Mouse (Mus musculus) forebrain, postnatal 0 days (tissue): ENCODE data around the gene Kirrel3. TPM values are rescaled to one million over a fixed set of nuclear protein-coding genes. Genes with fewer than 3 reads are reported as not detected.
A peak's percentile ranks its signal among the peaks of the same experiment; 100 is the strongest.

Experiments used
- ATAC-seq: fragments of 200-750 bp; cut with Nextera tagmentation; 2 replicates; pipeline ENCODE4 v1.8.0; 2017; ENCODE audit warnings: mild to moderate bottlenecking, moderate library complexity
- DNase-seq: peaks from one replicate; pipeline ENCODE4 v3.0.0-alpha.2; 2015
- H3K27ac ChIP-seq: fragments of 300-500 bp; sonication (generic); 2 replicates; pipeline ENCODE4 v1.5.1; 2014; ENCODE audit warnings: low read depth, mild to moderate bottlenecking, antibody characterized with exemption, low read length, moderate library complexity, mixed read lengths
- H3K27me3 ChIP-seq: fragments of 300-500 bp; sonication (generic); 2 replicates; pipeline ENCODE4 v1.6.1; 2014; ENCODE audit warnings: mild to moderate bottlenecking, low read length, mixed read lengths; ENCODE audit not compliant: insufficient read depth
- H3K36me3 ChIP-seq: fragments of 300-500 bp; sonication (generic); 2 replicates; pipeline ENCODE4 v1.6.1; 2014; ENCODE audit warnings: mild to moderate bottlenecking, moderate library complexity; ENCODE audit not compliant: insufficient read depth
- H3K4me1 ChIP-seq: fragments of 300-500 bp; sonication (generic); 2 replicates; pipeline ENCODE4 v1.6.1; 2014; ENCODE audit warnings: antibody characterized with exemption; ENCODE audit not compliant: insufficient read depth
- H3K4me2 ChIP-seq: fragments of 300-500 bp; sonication (generic); 2 replicates; pipeline ENCODE4 v1.6.1; 2014; ENCODE audit warnings: low read depth, mild to moderate bottlenecking, moderate library complexity
- H3K4me3 ChIP-seq: fragments of 300-500 bp; sonication (generic); 2 replicates; pipeline ENCODE4 v1.5.1; 2014; ENCODE audit warnings: low read depth, low read length, mixed read lengths
- H3K9ac ChIP-seq: fragments of 300-500 bp; sonication (generic); 2 replicates; pipeline ENCODE4 v1.6.1; 2014; ENCODE audit warnings: mild to moderate bottlenecking
- H3K9me3 ChIP-seq: fragments of 300-500 bp; sonication (generic); 2 replicates; pipeline ENCODE4 v1.6.1; 2016; ENCODE audit warnings: low read length
- CTCF ChIP-seq: sonication (generic); IDR thresholded peaks from 2 replicates; pipeline ENCODE4 v1.5.1; 2016; ENCODE audit warnings: antibody characterized with exemption, control low read depth, low read depth
- WGBS: fragments of 180-500 bp; shearing (Covaris S2); extraction: QIAGEN DNeasy Blood & Tissue Kit; methylation state at CpG from one replicate; pipeline ENCODE4 v1.1.7; 2014; 5-methylcytosine and 5-hydroxymethylcytosine counted together
- polyA plus RNA-seq: library from polyadenylated mRNA; unstranded; fragments of >200 nt; fragmentation: Nextera tagmentation; extraction: Ambion mirVana; gene quantifications from 2 replicates; pipeline ENCODE4 v1.2.1, GENCODE M21; 2015
- total RNA-seq: library from RNA; depleted of rRNA; stranded (reverse); fragments of >200 nt; gene quantifications from 2 replicates; pipeline ENCODE4 v1.2.3, GENCODE M21; 2014

The Kirrel3 gene
- total and polyA plus RNA-seq, 2 experiments from 2014 or later: 35.3 to 57.6 TPM

DNA sequence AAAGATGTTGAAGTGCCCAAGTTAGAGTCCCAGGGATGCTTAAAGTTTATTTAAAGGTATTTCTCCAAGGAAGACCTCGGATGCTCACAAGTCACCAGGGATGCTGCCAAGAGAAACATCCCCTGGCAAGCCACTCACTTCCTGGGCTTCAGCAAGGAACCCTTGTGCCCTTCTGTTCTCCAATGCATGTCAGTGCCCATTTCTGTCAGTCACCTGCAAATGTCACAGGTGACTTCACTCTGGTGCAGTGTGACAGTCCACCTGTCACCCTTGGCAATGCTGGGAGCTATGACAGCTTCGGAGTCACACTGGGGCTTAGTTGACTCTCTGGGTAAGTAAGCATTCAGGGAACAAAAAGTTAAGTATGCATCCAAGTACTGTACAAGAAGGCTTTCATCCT is 12.4 kb downstream of the Kirrel3 start:
- Histone ChIP-seq H3K4me2 (no peak overlapping the region), H3K9ac (no peak overlapping the region), H3K9me3 (no peaks in the 10 kb centered on the region), H3K4me3 (no peak overlapping the region), H3K4me1 (peaks cover 9% of the 10 kb centered on the region; the same call in 1 of the 2 replicates), H3K27me3 (no peaks in the 10 kb centered on the region), H3K36me3 (no peaks in the 10 kb centered on the region), H3K27ac (no peak overlapping the region)
- no peak for TF ChIP-seq CTCF
- ATAC-seq (no peak), DNase-seq (no peak)
- WGBS: 84% methylated on average over 2 of the region's 2 CpGs

DNA sequence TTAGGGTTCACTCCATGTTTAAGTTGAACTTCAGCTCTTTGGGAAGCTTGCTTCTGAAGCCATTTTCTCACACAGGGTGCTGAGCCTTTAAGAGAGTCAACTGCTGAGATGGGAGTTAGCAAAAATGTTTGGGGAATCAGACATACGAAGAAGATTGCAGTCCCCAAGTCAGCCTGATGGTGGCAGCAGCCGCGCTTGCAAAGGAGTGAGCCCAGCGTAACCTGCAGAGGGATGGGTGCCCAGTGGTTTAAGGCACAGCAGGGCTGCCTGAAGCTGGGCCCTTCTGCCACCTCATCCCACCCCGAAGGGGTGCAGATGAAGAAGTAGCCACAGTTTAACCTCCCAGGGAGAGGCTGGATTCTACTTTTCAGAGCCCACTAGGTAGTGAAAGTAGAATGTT is 13.0 kb downstream of the Kirrel3 start:
- ATAC-seq (peak; percentile 82), DNase-seq (peak; percentile 91)
- WGBS: 2% methylated on average over 5 of the region's 5 CpGs
- peak; percentile 95 for TF ChIP-seq CTCF
- Histone ChIP-seq H3K27me3 (no peaks in the 10 kb centered on the region), H3K9ac (no peak overlapping the region), H3K9me3 (no peaks in the 10 kb centered on the region), H3K4me1 (peaks cover 5% of the 10 kb centered on the region; the same call in 1 of the 2 replicates), H3K4me2 (no peak overlapping the region), H3K27ac (no peak overlapping the region), H3K36me3 (no peaks in the 10 kb centered on the region), H3K4me3 (no peak overlapping the region)

DNA sequence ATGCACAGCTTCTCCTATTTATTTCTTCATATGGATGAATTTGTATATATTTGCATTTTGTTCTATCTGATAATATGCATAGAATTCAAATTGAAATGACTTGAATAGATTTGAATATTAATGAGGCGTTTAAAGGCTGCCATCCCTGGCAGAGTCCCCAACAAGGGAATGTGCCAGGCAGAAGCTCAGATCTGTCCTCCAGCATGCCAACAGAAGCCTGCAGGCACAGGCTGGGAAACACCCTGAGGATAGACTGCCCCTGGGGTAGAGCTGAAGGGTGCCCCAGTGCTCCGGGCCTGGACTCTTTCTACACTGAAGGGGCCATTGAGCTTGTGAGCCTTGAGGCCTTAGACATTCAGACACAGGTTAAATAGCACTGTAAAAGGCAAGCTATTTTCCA is 21.5 kb downstream of the Kirrel3 start:
- WGBS: 32% methylated on average over 2 of the region's 2 CpGs
- H3K27me3 ChIP-seq: no peaks in the 10 kb centered on the region
- H3K9me3 ChIP-seq: no peaks in the 10 kb centered on the region
- H3K4me2 ChIP-seq: no peak overlapping the region
- peaks cover 11% of the 10 kb centered on the region; the same call in 1 of the 2 replicates for H3K4me1 ChIP-seq
- H3K36me3 ChIP-seq: no peaks in the 10 kb centered on the region
- no peak for TF ChIP-seq CTCF
- H3K27ac ChIP-seq: no peak overlapping the region
- H3K9ac ChIP-seq: no peak overlapping the region
- no peak overlapping the region for H3K4me3 ChIP-seq
- ATAC-seq (peak; percentile 48), DNase-seq (peak; percentile 67)

GRCm38 (mm10) chr9:34518861-34519260 is 33.2 kb downstream of the Kirrel3 start:
- H3K36me3 ChIP-seq: no peaks in the 10 kb centered on the region
- DNase-seq (no peak), ATAC-seq (no peak)
- 78% methylated on average over 6 of the region's 6 CpGs for WGBS
- H3K4me3 ChIP-seq: no peak overlapping the region
- H3K9ac ChIP-seq: no peak overlapping the region
- H3K4me1 ChIP-seq: no peaks in the 10 kb centered on the region
- no peaks in the 10 kb centered on the region for H3K9me3 ChIP-seq
- H3K4me2 ChIP-seq: no peak overlapping the region
- H3K27me3 ChIP-seq: no peaks in the 10 kb centered on the region
- no peak overlapping the region for H3K27ac ChIP-seq
- TF ChIP-seq CTCF: no peak

- Histone ChIP-seq H3K4me1 (no peaks in the 10 kb centered on the region), H3K4me3 (no peak overlapping the region), H3K4me2 (no peak overlapping the region), H3K9ac (no peak overlapping the region), H3K27me3 (no peaks in the 10 kb centered on the region), H3K9me3 (no peaks in the 10 kb centered on the region), H3K27ac (no peak overlapping the region), H3K36me3 (no peaks in the 10 kb centered on the region)
- no peak for ATAC-seq
- TF ChIP-seq CTCF: no peak
- 74% methylated on average over 20 of the region's 20 CpGs for WGBS
- DNase-seq: no peak
These were observed 34.7 kb downstream of the Kirrel3 start for GRCm38 (mm10) chr9:34520234-34520950.

DNA sequence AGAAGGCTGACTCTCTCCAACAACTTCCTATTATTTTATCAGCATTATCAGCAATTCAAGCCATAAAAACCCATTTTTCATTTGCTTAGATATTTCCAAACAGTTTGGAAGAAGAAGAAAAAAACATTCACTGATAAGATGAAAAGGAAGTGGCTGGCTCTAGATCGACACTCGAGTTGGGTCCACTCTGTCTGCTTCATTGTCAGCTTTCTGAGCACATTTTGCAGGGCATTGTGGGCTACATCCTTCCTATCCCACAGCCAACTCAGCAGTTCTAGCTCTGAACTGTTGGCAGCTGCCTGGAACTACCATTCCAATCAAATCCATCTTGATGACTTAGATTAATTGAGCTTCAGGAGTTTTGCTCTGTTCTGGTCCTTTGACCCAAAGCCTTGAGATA is 40.0 kb downstream of the Kirrel3 start:
- Histone ChIP-seq H3K27ac (no peak overlapping the region), H3K4me3 (no peak overlapping the region), H3K27me3 (no peaks in the 10 kb centered on the region), H3K9ac (no peak overlapping the region), H3K4me1 (no peaks in the 10 kb centered on the region), H3K9me3 (no peaks in the 10 kb centered on the region), H3K36me3 (no peaks in the 10 kb centered on the region), H3K4me2 (no peak overlapping the region)
- 67% methylated on average over 2 of the region's 2 CpGs for WGBS
- no peak for ATAC-seq
- no peak for DNase-seq
- TF ChIP-seq CTCF: no peak

DNA sequence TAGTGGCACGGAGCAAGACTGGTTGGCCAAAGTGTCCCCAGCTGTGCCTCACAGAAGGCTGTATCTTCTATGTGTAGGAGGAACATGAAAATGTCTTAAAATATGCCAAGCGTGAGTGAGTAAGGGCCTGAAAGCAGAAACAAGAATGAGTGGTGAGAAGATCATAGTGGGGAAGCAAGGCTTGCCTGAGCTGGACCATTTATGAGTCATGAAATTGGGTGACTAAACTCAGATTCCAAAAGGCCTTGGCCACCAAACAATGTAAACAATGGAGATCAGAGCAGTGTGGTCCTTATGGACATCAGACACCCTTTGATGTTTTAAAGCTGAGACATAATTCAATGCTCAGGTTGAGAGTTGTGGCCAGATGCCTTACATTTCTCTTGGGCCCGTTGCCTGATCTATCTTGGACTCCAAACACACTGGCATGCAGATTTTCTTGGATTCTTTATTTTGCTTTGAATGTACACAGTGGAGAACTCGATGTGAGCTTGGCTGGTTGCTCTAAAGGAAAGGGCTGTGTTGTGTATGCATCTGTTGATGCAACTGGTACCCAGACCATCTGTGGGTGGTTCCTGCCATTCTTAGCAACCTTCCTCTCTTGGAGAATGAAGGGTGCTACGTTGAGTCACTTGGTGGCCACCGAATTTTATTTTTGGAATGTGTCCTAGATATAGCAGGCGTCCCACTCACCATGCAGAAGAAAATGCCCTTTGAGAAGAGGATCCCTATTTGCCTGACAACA is 53.1 kb downstream of the Kirrel3 start:
- H3K9ac ChIP-seq: no peak overlapping the region
- H3K36me3 ChIP-seq: no peaks in the 10 kb centered on the region
- no peak overlapping the region for H3K4me2 ChIP-seq
- H3K9me3 ChIP-seq: no peaks in the 10 kb centered on the region
- no peaks in the 10 kb centered on the region for H3K27me3 ChIP-seq
- no peak overlapping the region for H3K27ac ChIP-seq
- DNase-seq (no peak), ATAC-seq (no peak)
- H3K4me3 ChIP-seq: no peak overlapping the region
- H3K4me1 ChIP-seq: 0 out of 2 replicates have a peak, but pooled peaks cover 3% of the 10 kb centered on the region
- no peak for TF ChIP-seq CTCF
- WGBS: 65% methylated on average over 7 of the region's 7 CpGs
